Mouse (Mus musculus): ENCODE measurements around the gene Gas2. TPM values are rescaled to one million over a fixed set of nuclear protein-coding genes. Genes with fewer than 3 reads are reported as not detected.

Gene Gas2
- polyA plus RNA-seq, 1 experiment from 2014 or later, result 10.2 TPM

Other genes starting within 250 kb of the Gas2 start
- gene Slc17a6, start 240.0 kb upstream of the Gas2 start, polyA plus RNA-seq (2015; fragmentation: Nextera tagmentation; extraction: Ambion mirVana), result 0.03 and 0.25 TPM in 2 replicates
- gene Fancf, start 252 bp downstream of the Gas2 start, polyA plus RNA-seq (2015; fragmentation: Nextera tagmentation; extraction: Ambion mirVana), result 1.6 and 1.7 TPM in 2 replicates
- gene Svip, start 144.0 kb downstream of the Gas2 start, polyA plus RNA-seq (2015; fragmentation: Nextera tagmentation; extraction: Ambion mirVana), result 18.2 and 19.1 TPM in 2 replicates
- gene 1700015G11Rik, start 153.7 kb downstream of the Gas2 start, polyA plus RNA-seq (2015; fragmentation: Nextera tagmentation; extraction: Ambion mirVana), result not detected in 2 replicates